Mouse (Mus musculus) MEL (cell line): ENCODE measurements around the gene Ddx18.

Experiments
- CTCF ChIP-seq, 3 experiments: IDR thresholded peaks in 2 of 3; conservative IDR thresholded peaks in 1 of 3; 2 replicates each; pipeline ENCODE4 v1.5.1; 2011 to 2012; ENCODE audit warnings: low read length in 3 of 3, low read depth in 2 of 3, mild to moderate bottlenecking in 2 of 3, improper control_type of control experiment in 1 of 3, inconsistent platforms in 1 of 3, mixed read lengths in 1 of 3, moderate library complexity in 1 of 3; ENCODE audit not compliant: control insufficient read depth in 1 of 3, insufficient read depth in 1 of 3, poor library complexity in 1 of 3, severe bottlenecking in 1 of 3
- ELF1 ChIP-seq: IDR thresholded peaks from 2 replicates; pipeline ENCODE4 v1.6.1; 2014; ENCODE audit warnings: low read depth, mild to moderate bottlenecking, inconsistent platforms, low read length, improper control_type of control experiment, moderate library complexity
- HCFC1 ChIP-seq: IDR thresholded peaks from 2 replicates; pipeline ENCODE4 v1.6.1; 2012; ENCODE audit warnings: low read depth, mild to moderate bottlenecking, inconsistent platforms, low read length, improper control_type of control experiment, moderate library complexity
- MAX ChIP-seq: IDR thresholded peaks from 2 replicates; pipeline ENCODE4 v1.6.1; 2011; ENCODE audit warnings: low read length, improper control_type of control experiment
- MXI1 ChIP-seq: IDR thresholded peaks from 2 replicates; pipeline ENCODE4 v1.6.1; 2011; ENCODE audit warnings: mild to moderate bottlenecking, low read depth, low read length, improper control_type of control experiment
- POLR2A ChIP-seq, 2 experiments: IDR thresholded peaks; 2 replicates each; pipeline ENCODE4 v1.6.1; 2011 to 2012; ENCODE audit warnings: low read length in 2 of 2, mild to moderate bottlenecking in 2 of 2, control low read depth in 1 of 2, improper control_type of control experiment in 1 of 2, low read depth in 1 of 2, moderate library complexity in 1 of 2; ENCODE audit not compliant: control insufficient read depth in 1 of 2, insufficient read depth in 1 of 2, poor library complexity in 1 of 2
- RCOR1 ChIP-seq: IDR thresholded peaks from 2 replicates; pipeline ENCODE4 v1.6.1; 2012; ENCODE audit warnings: low read depth, mild to moderate bottlenecking, inconsistent platforms, low read length, improper control_type of control experiment
- SMC3 ChIP-seq: IDR thresholded peaks from 2 replicates; pipeline ENCODE4 v1.6.1; 2011; ENCODE audit warnings: low read depth, low read length, improper control_type of control experiment
- TAL1 ChIP-seq: IDR thresholded peaks from 2 replicates; pipeline ENCODE4 v1.6.1; 2012; ENCODE audit warnings: mild to moderate bottlenecking, inconsistent platforms, low read length, moderate library complexity, mixed read lengths
- TBP ChIP-seq: IDR thresholded peaks from 2 replicates; pipeline ENCODE4 v1.8.0; 2011; ENCODE audit warnings: low read depth, low read length, improper control_type of control experiment

- TF ChIP-seq MAX: no peak
- no peak for TF ChIP-seq RCOR1
- TF ChIP-seq TBP: no peak
- no peak for TF ChIP-seq CTCF (IDR thresholded peaks at IDR 0.05 in 2 of 3, conservative IDR thresholded peaks at IDR 0.05 in 1 of 3; ENCODE audit: control insufficient read depth in 1 of 3, insufficient read depth in 1 of 3, low read depth in 2 of 3, low read length in 3 of 3, poor library complexity in 1 of 3, severe bottlenecking in 1 of 3)
- no peak for TF ChIP-seq POLR2A (IDR thresholded peaks at IDR 0.05; ENCODE audit: control insufficient read depth in 1 of 2, insufficient read depth in 1 of 2, low read depth in 1 of 2, low read length in 2 of 2, poor library complexity in 1 of 2)
- TF ChIP-seq HCFC1: no peak
- no peak for TF ChIP-seq ELF1
- no peak for TF ChIP-seq SMC3
- TF ChIP-seq MXI1: no peak
- no peak for TF ChIP-seq TAL1
These were observed 40.7 kb downstream of the Ddx18 start for GRCm38 (mm10) chr1:121527061-121527460.
